Mouse (Mus musculus) E14TG2a.4 (cell line): Measurements from ENCODE around the gene Phkg1.

Experiments used
- CTCF ChIP-seq: conservative IDR thresholded peaks from 2 replicates; pipeline ENCODE4 v1.5.1; 2014; ENCODE audit warnings: low read length
- POU5F1 ChIP-seq: IDR thresholded peaks from 2 replicates; pipeline ENCODE4 v1.6.1; 2014; ENCODE audit warnings: low read length, borderline replicate concordance

DNA sequence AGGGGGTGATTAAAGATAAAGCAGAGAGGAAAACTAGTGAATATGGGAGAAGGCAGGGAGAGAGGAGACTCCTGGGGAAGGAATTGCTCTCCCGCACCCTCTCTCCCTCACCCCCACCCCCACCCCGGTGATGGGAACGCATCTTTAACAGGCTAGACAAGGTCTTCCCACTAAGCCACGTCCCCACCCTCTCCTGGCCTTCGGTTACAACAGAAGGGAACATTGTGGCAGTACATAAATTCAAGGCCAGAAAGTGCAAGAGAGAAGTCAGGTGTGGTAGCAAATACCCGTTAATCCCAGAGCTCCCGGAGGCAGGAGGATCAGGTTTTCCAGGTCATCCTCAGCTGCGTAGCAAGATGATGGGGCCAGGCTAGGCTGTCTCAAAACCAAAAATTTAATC, 21.0 kb upstream of the Phkg1 start:
- TF ChIP-seq CTCF (no peak), POU5F1 (no peak)
